Mouse (Mus musculus): ENCODE results near the gene Pak1ip1. TPM values are rescaled to one million over a fixed set of nuclear protein-coding genes. Genes with fewer than 3 reads are reported as not detected.

The Pak1ip1 gene
- total RNA-seq, 2 experiments from 2014 or later = 40.0 to 42.5 TPM

DNA sequence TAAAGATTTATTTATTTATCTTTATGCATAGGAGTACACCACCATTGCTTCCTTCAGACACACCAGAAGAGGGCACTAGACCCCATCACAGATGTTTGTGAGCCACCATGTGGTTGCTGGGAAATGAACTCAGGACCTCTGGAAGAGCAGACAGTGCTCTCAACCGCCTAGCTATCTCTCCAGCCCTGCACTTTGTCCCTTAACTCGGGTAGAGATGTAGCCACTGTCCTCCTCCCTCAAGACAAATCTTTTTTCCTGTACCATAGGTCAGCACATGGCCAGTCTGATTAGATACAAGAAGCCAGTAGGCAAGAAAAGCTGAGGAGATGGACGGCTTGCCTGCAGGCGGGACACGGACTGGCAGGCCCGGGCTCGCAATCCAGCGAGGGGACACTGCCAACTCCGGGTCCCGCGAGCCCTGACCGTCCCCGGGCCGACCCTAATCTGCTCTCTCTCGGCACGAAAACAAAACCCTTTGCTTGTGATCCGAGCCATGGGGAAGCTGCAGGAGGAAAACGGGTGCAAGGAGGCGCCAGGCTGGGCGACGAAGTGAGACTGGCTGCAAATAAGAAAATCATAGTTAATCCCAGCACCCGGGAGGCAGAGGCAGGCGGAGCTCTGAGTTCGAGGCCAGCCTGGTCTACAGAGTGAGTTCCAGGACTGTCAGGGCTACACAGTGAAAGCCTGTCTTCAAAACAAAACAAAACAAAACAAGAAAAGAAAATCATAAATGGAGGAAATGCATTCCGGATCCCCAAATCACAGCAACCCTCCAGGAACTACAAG is 490 bp upstream of the Pak1ip1 start:
- intact Hi-C loops (cut with DNase I) = loop anchor here (2.0 kb wide), 2 partner anchors 16 to 84 kb away; partner anchors contain the start of gene Tmem14c

DNA sequence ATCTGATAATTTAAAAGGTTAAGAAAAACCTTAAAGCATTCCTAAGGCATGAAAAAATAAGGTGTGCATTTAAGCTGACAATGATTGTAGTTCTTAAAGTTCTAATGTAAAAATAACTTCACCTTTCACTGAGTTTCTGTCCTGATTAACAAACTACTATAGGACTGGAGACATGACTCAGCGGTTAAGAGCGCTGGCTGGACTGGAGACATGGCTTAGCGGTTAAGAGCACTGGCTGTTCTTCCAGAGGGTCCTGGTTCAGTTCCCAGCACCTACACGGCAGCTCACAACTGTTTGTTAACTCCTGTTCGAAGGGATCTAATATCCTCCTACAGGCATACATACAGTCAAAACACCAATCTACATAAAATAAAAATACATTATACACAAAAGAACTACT is 1.2 kb downstream of the Pak1ip1 start:
- DNase-seq (ENCODE audit: low spot score in 2 of 2) = no peak
- intact Hi-C loops (cut with DNase I) = no loop called here

More for the DNA sequence above, 490 bp upstream of the Pak1ip1 start:
- DNase-seq (ENCODE audit: low spot score in 2 of 2) = peak; percentile 32 to 43

DNA sequence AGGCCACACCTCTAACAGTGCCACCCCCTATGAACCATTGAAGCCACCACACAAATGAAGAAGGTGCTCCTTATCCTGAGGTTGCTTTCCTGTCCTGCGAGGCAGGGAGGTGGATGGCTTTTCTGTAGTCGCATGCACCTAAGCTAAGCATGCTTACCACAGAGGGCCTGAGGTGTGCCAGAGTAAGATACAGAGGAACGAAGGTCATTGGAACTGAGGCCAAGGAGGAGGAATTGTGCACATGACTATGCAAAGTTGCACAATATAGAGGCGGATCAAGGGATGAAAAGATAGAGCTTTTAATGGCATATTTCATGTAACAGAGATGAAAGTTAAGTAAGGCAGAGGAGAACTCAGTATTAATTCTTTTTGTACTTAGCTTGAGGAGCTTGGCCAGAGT is 5.4 kb downstream of the Pak1ip1 start:
- intact Hi-C loops (cut with DNase I) = no loop called here

DNA sequence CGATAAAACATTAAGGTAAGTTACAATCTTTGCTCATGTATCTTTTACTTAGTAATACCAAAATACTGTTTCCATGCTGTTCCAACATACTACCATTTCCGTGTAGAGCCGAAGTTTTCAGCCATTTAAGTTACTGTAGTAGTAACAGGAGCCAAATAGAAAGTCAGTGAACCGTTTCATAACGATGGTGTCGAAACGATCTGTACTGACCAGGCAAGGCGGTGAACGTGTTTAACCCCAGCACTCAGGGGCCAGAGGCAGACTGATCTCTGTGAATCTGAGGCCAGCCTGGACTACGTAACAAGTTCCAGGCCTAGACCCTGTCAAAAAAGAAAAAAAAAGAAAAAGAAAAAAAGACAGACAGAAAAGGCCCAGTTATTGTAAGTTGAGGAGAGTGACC is 7.4 kb downstream of the Pak1ip1 start:
- intact Hi-C loops (cut with DNase I) = no loop called here

More for the DNA sequence above, 5.4 kb downstream of the Pak1ip1 start:
- DNase-seq (ENCODE audit: low spot score in 2 of 2) = no peak

DNA sequence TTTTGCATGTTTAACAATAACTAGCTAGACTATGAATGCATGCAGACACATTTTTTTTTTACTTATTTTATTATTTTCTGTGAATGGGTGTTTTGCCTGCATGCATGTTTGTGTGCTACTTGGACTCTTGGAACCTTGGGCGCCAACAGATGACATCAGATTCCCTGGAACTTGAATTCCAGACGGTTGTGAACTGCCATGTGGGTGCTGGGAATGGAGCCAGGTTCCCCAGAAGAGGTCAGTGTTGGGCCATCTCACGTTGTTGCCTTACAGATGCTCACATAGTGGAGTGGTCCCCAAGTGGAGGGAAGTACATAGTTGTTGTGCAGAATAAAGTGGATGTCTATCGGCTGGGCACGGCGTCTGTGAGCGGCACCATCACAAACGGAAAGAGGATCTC is 8.1 kb downstream of the Pak1ip1 start:
- intact Hi-C loops (cut with DNase I) = no loop called here

More for the DNA sequence above, 7.4 kb downstream of the Pak1ip1 start:
- no peak for DNase-seq (ENCODE audit: low spot score in 2 of 2)

DNA sequence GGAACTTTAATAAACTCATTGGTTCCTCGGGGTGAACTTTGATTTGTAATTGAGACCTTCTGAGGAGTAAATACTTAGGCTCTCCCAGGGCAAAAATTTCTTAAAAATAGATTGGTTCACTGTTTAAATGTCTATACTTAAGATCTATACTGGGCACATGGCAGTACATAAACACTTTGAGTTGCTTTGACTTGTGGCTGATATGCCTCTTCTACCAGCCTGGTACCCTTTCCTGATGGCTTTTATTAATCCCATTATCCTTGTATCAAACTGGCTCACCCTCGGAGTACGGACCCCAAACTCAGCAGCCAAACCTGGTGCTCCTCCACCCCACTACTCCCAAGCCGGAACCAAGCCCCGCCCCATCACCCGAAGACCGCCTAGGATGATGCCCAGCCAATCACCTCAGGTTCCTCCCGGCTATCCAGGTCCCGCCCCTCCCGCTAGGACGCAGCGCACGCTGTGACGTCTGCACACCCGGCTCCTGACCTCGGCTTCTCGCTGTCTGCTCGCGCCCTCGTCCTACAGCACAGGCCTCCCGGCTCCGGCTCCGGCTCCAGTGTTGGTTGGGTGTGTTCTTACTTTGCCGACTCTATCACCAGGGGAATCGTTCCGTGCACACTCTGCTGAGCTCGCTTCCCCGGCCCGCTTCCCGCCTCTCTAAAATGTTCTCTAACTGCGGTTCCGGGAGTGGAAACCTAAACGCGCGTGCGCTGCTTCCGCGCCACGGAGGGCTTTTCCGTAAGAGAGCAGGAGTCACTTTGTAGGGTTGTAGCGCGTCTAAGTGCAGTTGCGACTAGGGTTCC is 15.2 kb downstream of the Pak1ip1 start, which contains the start of gene Tmem14c:
Gene Tmem14c, plus strand, starts transcription at position 464 of the 806 bp plus-strand sequence.
- intact Hi-C loops (cut with DNase I) = loop anchor here (2.0 to 10.0 kb wide), 2 partner anchors 15 to 219 kb away; partner anchors contain the start of gene Pak1ip1
- DNase-seq (ENCODE audit: low spot score in 2 of 2) = peak; percentile 92 to 96

More for the DNA sequence above, 8.1 kb downstream of the Pak1ip1 start:
- DNase-seq (ENCODE audit: low spot score in 2 of 2) = no peak

DNA sequence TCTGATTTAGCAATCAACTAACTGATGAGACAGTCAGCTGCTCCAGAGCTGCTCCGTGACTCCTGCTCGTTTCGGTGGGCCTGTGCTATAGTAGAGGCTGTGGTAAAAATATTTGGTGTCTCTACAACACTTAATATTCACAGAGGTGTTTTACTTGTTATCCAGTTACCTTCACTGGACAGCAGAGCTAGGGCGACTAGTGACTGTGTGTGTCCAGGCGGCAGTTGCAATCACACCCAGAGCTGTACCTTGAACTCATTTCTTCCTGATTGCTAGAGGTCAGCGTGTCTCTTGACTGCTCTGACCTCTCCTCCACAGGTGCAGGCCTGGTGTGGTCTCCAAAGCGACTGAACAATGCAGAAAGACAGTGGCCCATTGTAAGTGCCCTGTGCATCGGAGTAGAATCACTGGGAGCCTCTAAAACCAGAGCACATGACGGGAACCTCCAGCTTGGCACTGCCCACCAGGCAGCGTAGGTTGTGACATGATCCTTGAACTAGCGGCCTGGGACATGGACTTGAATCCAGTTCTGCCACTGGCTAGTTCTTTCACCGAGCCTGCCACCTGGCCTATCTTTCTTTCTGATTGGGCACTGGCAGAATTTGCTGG is 16.1 kb downstream of the Pak1ip1 start:
- intact Hi-C loops (cut with DNase I) = loop anchor here (2.0 to 10.0 kb wide), 2 partner anchors 16 to 218 kb away; partner anchors contain the start of gene Pak1ip1
- no peak for DNase-seq (ENCODE audit: low spot score in 2 of 2)

DNA sequence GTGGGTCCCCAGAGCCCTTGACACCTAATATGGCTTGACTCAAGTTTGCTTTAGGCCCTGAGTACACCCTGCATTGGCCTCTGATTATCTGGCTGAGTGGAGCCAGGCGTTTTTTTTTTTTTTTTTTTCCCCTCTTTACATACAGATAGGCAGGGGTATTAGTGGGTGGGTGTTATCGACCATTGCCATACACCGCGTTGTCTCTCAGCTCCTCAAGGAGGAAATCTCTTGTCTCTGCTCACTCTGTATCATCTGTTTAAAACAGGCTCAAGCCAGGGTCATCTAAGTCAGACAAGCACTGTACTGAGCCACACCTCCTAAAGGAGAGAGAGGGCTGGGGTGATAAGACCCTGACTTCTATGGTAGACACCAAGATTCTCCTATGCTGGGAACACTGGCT is 17.0 kb downstream of the Pak1ip1 start:
- intact Hi-C loops (cut with DNase I) = loop anchor here (2.0 to 10.0 kb wide), 2 partner anchors 17 to 217 kb away; partner anchors contain the start of gene Pak1ip1
- DNase-seq (ENCODE audit: low spot score in 2 of 2) = no peak

DNA sequence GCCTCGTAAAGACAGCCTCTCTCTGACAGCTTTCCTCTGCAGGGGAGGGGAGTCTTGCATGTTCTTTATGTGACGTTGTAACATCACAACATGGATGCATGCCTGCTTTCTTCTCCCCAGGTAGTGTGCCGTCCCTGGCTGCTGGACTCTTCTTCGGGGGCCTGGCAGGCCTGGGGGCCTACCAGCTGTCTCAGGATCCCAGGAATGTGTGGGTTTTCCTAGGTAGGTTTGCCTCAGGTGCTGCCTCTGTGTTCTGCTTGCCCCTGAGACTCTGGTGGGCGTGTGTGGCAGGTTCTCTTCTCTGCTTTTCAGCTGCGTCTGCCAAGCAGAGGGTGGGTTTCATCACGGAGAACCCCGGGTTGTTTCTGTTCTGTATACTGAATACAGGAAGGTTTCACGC is 17.4 kb downstream of the Pak1ip1 start:
- DNase-seq (ENCODE audit: low spot score in 2 of 2) = no peak
- intact Hi-C loops (cut with DNase I) = loop anchor here (10.0 kb wide), 1 partner anchor 217 kb away; no protein-coding TSS in a partner anchor

DNA sequence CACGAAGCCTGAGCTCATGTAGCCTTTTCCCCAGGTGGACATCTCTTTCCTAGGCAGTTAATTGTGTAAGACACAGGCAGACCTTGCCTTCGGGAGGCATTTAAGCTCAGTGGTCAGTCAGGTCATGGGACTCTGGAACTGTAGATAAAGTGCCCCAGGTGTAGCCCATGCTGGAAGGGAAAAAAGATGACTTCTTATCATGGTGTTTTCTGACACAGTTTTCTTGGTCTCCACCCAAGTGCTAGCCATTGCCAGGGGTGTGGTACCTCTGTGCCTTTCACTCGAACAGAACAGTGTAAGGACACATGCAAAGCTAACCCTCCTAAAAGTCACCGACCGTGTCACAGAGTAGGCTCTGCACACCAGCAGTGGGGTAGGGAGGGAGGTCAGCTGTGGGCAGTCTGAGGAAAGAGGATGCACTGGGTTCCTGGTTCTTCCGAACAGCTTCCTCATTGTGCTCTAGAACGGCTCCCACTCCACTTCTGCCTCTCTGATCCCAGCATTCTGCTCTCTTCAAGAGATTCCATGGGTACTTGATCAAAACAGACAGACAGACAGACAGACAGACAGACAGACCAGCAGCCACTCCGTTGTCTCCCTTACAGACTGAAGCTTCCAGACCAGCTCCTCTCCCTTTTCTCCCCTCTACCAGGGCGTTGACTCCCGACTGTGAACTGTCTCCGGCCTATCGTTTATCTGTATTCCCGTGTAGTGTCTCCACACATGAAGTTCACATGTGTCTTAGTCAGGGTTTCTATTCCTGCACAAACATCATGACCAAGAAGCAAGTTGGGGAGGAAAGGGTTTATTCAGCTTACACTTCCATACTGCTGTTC is 18.2 kb downstream of the Pak1ip1 start:
- intact Hi-C loops (cut with DNase I) = loop anchor here (10.0 kb wide), 1 partner anchor 216 kb away; no protein-coding TSS in a partner anchor

DNA sequence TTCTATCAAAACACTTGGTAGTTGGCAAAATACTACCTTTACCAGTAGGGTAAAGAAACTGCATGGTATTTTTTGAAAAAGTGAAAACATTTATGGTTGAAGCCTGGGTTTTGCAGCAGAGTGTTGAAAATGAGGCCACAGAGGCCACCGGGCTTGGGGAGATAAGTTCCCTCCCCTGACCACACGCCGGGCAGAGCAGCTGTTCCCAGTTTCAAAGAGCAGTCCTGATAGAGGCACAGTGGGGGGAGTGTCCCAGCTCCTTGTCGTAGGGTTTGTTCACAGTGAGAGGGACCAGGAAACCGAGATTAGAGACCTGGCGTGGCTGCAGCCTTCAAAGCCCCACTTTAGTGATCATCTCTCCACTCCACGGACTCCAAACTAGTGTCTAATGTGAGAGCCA is 19.7 kb downstream of the Pak1ip1 start:
- intact Hi-C loops (cut with DNase I) = no loop called here

More for the DNA sequence above, 18.2 kb downstream of the Pak1ip1 start:
- no peak for DNase-seq (ENCODE audit: low spot score in 2 of 2)

DNA sequence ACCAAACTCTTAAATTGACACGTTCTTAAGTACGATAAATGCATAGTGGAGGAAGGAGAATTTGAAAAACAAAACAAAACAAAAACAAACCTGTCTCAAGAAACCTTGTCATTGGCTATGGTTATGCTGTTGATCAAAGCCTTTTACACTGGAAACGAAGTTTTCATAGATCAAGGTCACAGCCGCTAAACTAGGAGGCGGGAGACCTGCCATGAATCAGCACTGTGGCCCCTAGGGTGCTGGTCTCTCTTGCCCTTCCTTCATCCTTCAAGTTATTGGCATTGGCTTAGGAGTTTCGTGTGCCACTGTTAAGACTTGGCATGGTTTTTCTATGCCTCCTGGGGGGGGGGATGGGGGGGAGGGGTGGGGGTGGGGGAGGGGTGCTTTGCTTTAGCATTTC is 20.8 kb downstream of the Pak1ip1 start:
- no peak for DNase-seq (ENCODE audit: low spot score in 2 of 2)
- intact Hi-C loops (cut with DNase I) = no loop called here

More for the DNA sequence above, 19.7 kb downstream of the Pak1ip1 start:
- no peak for DNase-seq (ENCODE audit: low spot score in 2 of 2)

DNA sequence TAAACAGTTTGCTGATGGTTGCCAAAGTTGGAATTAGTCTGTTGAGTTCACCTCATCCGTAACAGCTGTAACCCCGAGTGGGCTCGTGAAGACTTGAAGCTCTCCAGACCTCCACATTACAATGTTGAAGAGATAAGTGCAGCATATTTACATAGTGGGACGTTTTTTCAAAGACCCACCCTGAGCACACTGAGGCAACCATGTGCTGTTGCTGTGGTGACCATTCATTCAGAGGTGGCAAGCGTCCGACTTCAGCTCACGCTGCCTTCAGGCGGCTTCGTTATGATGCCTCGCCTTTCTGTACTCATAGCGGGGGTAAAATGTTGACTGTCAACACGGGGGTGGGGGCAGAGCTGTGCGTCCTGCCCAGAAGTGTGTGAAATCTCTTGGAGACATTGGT is 21.3 kb downstream of the Pak1ip1 start:
- intact Hi-C loops (cut with DNase I) = no loop called here
- DNase-seq (ENCODE audit: low spot score in 2 of 2) = no peak

DNA sequence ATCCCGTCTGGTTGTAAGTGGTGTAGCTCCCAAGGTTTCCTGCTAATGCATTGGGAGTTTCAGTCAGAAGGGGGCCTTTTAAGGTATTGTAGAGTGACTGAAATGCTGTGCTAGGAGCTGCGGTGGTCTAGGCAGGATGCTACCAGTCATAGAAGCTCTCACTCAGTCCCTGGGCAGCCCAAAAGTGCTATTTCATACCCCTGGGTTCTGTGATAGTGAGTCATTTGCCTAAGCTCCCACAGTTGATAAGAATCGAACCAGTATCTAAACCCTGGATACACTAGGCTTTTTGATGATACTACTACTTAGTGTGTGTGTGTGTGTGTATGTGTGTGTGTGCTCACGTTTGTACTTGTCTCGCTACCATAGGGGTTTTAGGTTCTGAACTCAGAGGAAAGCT is 29.3 kb downstream of the Pak1ip1 start:
- intact Hi-C loops (cut with DNase I) = no loop called here
- DNase-seq (ENCODE audit: low spot score in 2 of 2) = no peak

DNA sequence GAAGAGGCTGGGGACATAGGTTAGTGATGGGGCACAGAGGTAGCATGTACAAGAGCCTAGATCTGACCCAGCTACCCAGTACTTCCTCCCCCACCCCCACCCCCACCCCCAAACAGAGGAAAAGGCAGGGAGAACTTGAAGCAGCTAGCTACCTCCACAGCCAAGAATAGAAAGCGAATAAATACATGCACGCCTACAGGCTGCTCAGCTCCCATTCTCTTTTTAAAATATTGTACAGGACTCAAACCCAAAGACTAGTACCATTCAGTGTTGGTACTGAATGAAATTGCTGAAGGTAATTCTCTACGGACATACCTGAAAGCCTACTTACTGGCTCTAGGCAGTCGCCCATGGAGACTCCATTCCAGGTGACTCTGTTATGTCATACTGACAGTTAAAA is 41.7 kb downstream of the Pak1ip1 start:
- peak in 1 of 2 experiments; percentile 59 for DNase-seq (ENCODE audit: low spot score in 2 of 2)
- intact Hi-C loops (cut with DNase I) = no loop called here

DNA sequence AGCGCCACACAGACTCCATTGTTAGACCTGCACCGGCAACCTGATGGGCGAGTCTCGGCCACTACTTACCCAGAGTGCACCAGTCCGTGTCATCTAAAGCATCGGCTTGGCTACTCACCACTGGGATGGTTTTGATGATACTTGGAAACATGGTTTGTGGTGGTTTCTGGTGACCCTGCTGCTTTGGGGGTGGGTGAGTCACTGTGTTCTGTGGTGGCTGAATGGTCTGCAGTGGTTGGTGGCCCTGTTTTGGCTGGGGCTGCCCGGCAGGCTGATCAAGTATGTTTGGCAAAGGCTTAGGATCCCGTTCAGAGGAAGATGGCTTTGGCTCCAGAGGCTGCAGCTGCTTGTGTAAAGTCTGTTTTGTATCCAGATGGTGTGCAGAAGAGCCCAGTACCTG is 45.1 kb downstream of the Pak1ip1 start:
- intact Hi-C loops (cut with DNase I) = loop anchor here (5.0 kb wide), 1 partner anchor 259 kb away; no protein-coding TSS in a partner anchor
- DNase-seq (ENCODE audit: low spot score in 2 of 2) = no peak

DNA sequence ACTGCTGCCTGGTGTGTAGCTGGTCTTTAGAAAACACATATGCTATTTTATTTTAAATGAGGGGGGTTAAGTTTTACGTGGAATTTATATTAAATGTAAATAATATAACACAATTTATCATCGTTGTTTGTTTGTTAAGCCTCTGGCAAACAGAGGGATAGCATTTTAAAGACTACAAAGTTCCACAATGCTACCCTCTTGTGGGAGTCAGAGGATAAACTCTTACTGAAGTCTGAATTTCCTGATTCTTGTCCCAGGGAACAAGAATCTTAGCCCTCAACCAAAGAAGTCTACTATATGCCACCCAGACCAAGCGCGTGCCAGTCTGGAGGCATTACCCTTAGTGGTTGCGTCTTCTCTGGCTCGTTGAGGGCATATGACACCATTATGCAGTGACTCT is 46.5 kb downstream of the Pak1ip1 start:
- intact Hi-C loops (cut with DNase I) = loop anchor here (5.0 kb wide), 1 partner anchor 260 kb away; no protein-coding TSS in a partner anchor
- DNase-seq (ENCODE audit: low spot score in 2 of 2) = no peak

DNA sequence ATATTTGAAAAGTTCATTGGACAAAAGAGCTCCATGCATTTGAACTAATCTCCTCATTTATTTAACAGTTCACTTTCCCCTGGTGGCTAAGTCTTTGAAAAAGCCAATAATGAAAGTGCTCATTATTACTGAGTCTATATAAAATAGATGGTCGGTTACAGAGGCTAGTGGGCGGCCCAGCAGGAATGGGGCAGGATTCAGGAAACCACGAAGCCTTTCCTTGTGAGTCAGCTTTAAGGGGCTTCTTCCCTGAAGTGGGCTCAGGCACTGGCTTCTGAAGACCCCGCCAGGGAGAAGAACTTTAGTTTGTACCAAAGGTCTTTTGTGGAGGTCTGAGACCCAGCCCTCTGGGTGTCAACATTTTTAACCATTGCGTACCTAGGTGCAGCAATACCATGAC is 51.1 kb downstream of the Pak1ip1 start:
- intact Hi-C loops (cut with DNase I) = no loop called here
- no peak for DNase-seq (ENCODE audit: low spot score in 2 of 2)
